Mouse (Mus musculus) cerebellum, adult 11 months (tissue): ENCODE measurements at regions not wholly inside any gene's neighbourhood (a gene's known extent, or its start where the extent isn't known, plus 50 kb on each side); places are given as distances from the start of the nearest gene placed in this dataset.

Experiments
- DNase-seq: peaks from one replicate; pipeline ENCODE4 v3.0.0; 2022

- DNase-seq: no peak
These were observed 484.6 kb downstream of the Gsdmc2 start for GRCm38 (mm10) chr15:63360402-63360801.

GRCm38 (mm10) chr15:63341730-63342129 is 503.2 kb downstream of the Gsdmc2 start:
- no peak for DNase-seq

DNA sequence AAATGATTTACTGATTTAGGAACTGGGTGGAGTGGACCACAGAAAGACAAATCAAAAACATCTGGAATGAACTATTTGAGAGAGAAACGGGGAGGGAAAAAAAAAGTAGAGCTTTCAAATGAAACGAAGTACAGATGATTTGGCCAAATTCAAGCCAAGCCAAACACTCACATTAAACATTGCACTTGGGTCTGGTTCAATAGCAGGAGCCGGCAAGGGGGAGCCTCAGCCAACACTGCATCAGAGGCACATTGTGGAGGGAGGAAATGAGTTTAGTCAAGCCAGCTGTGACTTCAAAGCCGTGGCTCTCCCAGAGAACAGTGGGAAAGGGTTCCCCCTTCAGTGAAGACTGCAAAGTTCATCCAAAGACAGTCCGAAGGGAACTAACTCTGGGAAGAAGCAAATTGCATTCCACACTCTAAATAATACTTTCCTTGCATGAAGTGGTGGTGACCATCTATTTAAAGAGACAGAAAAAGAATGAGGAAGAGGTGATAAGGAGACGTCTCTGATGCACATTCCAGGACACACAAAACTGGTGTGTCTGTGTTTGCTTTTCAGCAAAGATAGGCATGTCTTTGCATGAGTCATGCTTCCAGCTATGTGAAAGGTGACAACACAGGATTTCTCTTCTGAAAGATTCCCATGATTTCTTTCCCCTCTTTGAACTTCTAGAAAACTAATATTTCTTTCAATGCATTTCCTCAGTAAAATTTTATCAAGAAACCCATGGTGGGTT is 504.5 kb downstream of the Gsdmc2 start:
- no peak for DNase-seq

DNA sequence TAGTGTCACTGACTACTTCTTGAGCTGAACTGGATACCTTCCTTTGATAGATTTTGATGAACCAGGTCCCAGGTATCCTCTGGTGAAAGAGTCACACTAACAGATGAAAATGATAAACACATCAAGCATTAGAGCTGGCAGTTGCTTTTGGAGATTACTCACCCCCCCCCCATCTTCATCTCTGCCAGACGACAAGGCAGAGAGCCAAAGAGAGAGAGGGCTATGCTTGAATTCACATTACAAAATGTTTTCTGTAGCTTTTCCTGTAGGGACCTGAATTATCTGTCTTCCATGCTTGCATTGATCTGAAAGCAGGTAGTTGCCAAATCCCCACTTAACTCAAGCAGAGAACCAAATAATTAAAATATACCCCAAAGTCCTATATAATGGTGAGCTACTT is 525.3 kb downstream of the Gsdmc2 start:
- DNase-seq: no peak

DNA sequence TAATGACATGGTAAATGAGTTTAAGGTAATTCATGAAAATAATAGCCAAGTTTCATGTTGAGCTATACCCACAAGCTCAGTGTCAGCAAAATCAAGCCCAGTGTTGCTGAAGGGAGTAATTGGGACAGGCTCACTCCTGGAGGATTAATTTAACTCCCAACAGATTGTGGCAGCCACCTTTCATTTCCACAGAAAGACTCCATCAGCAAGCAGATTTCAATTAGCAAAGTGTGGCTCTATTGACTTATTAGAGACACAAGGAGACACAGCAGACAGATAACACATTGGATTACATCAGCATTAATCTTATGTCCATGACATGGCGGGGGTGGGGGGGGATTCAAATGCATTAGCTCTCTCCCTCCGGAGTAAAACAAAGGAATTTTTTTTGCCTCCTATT is 534.6 kb downstream of the Gsdmc2 start:
- no peak for DNase-seq

DNA sequence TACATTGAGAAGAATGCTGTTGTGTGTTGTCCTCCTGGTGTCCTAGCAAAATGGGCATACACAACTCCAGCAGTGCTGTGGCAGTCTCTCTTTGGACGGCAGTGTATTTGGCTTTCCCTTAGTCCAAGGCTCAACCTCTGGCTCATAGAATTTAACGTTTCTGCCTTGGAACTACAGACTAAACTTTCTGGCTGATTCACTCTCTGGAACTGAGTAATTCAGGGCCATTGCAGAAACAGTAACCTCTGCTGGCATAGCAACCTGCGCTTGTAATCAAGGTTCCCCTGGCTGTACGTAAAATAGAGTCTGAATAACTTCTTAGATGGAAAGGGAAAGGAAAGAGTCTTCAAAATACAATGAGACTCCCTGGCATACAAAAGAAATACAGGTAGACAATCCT is 545.7 kb downstream of the Gsdmc2 start:
- no peak for DNase-seq

GRCm38 (mm10) chr15:63288534-63288933 is 556.4 kb downstream of the Gsdmc2 start:
- DNase-seq: no peak

- no peak for DNase-seq
These were observed 559.0 kb downstream of the Gsdmc2 start for GRCm38 (mm10) chr15:63286026-63286425.

DNA sequence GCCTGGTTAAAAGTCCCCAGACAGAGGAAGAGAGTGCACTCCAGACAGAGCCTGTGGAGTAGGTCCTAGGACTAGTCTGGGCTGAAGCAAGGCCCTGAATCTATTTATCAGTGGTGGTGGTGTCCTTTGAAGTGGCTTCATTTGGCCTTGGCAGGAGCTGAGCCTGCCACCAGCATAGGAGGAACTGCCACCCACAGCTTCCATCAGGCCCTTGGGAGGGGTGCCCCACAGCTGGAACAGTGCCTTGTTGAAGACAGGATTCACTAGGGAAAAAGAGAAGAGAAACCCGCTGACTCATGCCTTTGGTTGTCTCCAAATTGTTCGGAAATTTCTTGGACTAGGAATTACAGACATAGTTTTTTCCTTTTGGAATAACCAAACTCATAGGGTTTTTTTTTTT is 574.6 kb downstream of the Gsdmc2 start:
- DNase-seq: peak; percentile 0

GRCm38 (mm10) chr15:63265845-63266244 is 579.1 kb downstream of the Gsdmc2 start:
- no peak for DNase-seq

- DNase-seq: no peak
These were observed 589.2 kb downstream of the Gsdmc2 start for GRCm38 (mm10) chr15:63255736-63256135.

- no peak for DNase-seq
These were observed 592.1 kb downstream of the Gsdmc2 start for GRCm38 (mm10) chr15:63252781-63253340.

GRCm38 (mm10) chr15:63238601-63239000 is 606.4 kb downstream of the Gsdmc2 start:
- DNase-seq: no peak

- DNase-seq: no peak
These were observed 626.5 kb downstream of the Gsdmc2 start for GRCm38 (mm10) chr15:63218393-63219060.

- no peak for DNase-seq
These were observed 639.8 kb downstream of the Gsdmc2 start for GRCm38 (mm10) chr15:63205150-63205549.

DNA sequence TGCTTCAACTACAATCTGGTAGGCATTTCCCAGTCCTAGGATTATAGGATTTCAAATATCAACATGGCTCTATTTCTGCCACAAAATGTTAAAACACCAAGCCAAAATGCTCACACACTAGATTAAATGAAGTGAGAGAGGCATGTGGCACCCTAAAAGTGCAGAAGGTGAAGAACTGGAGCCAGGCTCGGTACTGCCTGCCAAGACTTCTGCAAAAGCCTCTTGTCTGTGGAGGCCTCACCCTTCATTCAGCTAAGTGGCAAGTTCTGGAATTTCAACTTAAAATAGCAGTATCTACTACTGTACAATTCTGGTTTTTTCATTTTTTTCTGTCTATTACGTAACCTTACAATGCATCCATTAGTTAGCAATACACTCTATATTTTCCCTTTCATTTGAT is 649.9 kb downstream of the Gsdmc2 start:
- DNase-seq: no peak

- no peak for DNase-seq
These were observed 650.5 kb downstream of the Gsdmc2 start for GRCm38 (mm10) chr15:63194492-63194797.

GRCm38 (mm10) chr15:63193617-63194491 is 651.1 kb downstream of the Gsdmc2 start:
- no peak for DNase-seq

DNA sequence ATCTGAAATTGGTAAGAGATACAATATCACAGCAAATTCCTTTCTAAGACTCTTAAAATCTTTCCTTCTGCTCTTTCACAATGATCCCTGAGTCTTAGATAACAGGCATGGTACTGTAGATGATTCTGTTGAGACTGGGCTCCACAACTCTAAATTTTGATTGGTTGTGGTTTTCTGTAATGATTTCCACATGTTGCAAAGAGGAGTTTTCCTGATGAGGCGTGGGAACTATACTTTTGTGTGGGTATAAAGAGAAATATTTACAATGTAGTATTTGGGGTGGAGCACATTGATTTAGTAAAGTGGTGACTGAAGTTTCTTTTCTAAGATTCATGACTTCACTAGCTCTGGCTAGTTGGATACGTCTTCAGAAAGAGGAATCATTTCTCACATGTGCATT is 653.2 kb downstream of the Gsdmc2 start:
- no peak for DNase-seq

- no peak for DNase-seq
These were observed 654.9 kb downstream of the Gsdmc2 start for GRCm38 (mm10) chr15:63190086-63190485.

- no peak for DNase-seq
These were observed 674.0 kb downstream of the Gsdmc2 start for GRCm38 (mm10) chr15:63171003-63171402.

DNA sequence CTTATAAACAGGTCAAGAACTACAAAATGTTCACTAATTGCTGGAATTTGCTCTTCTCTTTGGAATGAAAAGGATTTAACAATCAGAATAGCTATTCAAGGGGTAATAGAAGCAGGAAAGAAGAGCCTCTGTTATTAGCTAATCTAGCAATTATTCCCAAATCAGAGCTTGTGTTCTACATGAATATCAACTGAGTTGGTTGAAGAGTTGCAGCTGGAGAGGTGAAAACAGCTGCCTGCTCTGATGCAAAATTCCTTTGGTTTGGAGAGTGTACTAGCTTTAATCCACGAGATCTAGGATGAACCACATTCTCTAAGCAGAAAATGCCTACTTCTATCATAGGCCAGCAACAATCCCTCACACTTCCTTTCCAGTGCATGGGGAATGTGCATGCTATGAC is 674.8 kb downstream of the Gsdmc2 start:
- DNase-seq: no peak

- no peak for DNase-seq
These were observed 678.6 kb downstream of the Gsdmc2 start for GRCm38 (mm10) chr15:63166411-63166810.
